Mouse (Mus musculus): ENCODE measurements at regions not wholly inside any gene's neighbourhood (a gene's known extent, or its start where the extent isn't known, plus 50 kb on each side); places are given as distances from the start of the nearest gene placed in this dataset.
"Not testable (repeated sequence)": the region's sequence is repeated elsewhere in the genome, so short reads cannot be mapped to it uniquely, and the experiment has no call there.

DNA sequence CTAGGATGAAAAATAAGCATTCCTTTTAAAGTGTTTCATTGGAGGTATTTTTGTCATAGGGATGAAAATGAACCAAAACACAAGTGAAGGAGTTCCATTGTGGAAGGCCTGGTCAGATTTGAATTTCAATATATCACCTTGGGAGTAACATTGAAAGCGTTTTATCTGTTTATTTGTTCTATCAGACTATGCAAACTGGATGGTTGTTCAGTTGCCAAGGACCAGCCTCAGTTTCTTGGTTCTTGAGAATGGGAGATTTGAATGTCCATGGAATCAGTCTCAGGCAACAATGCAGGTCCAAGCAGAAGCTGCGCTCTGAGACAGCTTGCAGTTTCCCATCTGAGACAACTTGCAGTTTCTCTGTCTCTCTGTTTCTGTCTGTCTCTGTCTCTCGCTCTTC, 211.0 kb upstream of the Pfkp start:
- DNase-seq (ENCODE audit: low read depth, low spot score), result no peak
- 88% methylated on average over 3 of the region's 3 CpGs for WGBS

DNA sequence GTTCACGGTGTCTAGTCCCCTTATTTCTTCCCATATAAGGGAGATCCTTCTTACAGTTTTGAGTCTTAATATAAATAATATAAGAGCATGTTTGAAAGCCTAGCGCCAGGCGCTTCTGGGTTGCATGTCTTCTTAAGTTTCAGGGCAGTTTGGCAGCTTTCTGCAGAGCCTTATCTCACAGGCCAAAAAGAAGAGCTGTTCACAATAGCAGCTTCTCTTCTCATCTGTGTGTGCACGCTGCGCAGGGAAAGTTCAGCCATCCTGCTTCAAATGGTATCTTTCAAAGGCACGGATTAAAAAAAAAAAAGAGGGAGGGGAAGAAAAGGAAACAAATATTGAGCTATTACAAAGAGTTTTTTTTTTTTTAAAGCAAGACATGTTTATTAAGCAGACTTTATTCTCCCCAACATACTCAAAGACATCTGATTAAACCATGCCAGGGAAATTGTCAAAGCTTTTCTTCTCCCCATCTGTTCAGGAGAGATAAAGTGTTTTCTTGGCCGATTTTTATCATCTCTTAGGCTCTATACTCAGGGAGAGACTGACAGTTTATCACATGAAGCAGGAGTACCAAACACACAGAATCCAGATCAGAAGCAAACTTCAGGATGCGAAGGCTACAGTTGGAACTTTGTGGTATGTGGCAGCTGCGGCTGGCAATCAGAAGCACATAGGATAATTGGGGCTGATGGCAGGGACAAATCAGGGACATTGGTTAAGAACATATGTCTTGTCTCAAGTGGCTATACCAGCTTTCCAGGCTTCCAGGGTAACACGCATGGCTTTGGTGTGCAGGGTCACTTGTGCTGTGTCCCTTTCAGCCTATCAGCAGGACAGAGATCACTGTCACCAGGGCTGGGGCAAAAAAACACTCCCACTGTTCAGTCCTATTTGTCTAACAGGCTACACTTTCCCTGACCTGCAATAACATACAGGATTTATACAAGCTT, 206.9 kb upstream of the Pfkp start:
- WGBS, result 65% methylated on average over 10 of the region's 10 CpGs
- no peak for DNase-seq (ENCODE audit: low read depth, low spot score)

DNA sequence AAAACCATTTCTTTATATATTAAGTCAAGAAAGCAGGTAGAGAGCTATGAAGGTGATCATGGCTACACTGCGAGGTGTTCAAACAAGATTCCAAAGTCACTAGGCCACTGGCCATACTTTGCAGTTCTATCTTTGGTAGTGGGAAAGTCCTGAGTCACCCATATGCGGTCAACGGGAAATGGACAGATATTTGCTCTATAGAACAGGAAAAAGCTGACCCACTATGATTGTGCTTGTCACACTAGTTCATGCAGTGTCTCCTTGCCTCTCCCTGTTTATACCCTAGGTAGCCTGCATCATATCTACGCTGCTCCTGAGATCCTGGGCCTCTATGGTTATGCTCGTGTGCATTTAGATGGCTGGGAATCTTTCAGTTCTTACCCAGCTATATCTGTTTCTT, 188.9 kb upstream of the Pfkp start:
- no peak for DNase-seq (ENCODE audit: low read depth, low spot score)
- whole genome bisulfite sequencing, result 80% methylated on average over 5 of the region's 5 CpGs

DNA sequence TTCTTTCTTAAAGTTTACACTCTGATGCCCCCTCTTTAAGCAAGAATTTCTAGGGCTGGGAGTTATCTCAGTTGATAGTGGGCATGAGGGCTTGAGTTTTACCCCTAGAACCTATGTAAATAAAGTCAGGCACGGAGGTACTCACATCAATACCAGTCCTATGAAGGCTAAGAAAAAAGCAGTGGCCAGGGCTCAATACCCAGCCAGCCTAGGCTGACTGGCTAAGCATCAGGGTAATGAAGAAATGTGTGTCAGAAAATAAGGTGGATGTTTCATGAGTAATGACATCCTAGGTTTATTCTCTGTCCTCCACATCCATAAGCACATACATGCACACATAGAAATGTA, 188.5 kb upstream of the Pfkp start:
- DNase-seq (ENCODE audit: low read depth, low spot score), result no peak
- WGBS, result 32% methylated on average over 1 of the region's 1 CpGs

DNA sequence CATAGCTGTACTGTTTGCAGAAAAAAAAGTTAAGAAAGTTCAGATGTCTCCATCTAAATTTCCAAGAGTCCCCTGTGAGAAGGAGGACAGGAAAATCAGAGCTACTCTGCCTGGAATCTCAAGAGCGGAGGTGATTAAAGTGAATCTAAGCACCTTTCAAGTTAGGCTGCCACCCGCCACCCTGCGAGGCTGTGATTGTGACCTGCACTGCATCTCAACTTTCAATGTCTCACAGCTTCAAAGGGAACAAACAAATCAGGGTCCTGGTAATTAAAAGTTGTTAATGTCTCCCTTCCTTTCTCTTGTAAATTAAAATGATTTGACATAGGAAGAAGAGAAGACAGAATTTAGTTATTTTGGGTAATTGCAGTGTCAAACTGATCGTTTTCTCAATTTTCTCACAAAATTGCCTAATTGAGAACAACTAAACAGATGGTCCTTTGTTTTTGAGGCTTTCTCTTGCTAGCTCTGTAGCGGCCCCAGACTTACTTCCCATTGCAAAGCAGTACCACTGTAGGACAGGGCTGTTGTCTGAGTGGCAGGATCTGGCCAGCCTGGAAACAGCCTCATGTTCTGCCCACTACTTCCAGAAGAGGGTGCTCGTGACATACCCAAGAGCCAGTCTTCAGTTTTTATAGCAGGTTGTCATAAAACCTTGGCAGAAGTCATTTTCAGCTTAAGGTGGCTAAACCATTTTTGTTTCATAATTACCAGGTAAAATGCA, 187.9 kb upstream of the Pfkp start:
- WGBS, result 45% methylated on average over 6 of the region's 6 CpGs
- DNase-seq (ENCODE audit: low read depth, low spot score), result peak; percentile 35

DNA sequence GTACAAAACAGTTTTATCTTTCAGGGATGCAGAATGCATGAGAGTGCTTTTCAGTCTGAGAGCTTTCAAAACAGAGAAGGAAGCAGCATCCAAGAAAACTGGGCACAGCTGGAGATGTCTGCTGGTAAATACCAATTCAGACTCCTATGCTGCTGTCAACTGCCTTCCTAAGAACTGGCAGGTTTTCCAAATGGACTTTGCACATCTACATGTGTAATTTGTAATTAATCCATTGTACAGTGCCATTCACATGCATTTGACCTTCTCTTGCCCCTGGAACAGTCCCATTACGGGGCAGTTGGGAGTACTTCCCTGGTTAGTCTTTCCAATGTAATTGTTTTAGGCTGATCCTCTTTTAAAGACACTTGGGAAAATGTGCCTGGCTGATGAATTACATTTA, 181.3 kb upstream of the Pfkp start:
- no peak for DNase-seq (ENCODE audit: low read depth, low spot score)
- 48% methylated on average over 1 of the region's 1 CpGs for WGBS

DNA sequence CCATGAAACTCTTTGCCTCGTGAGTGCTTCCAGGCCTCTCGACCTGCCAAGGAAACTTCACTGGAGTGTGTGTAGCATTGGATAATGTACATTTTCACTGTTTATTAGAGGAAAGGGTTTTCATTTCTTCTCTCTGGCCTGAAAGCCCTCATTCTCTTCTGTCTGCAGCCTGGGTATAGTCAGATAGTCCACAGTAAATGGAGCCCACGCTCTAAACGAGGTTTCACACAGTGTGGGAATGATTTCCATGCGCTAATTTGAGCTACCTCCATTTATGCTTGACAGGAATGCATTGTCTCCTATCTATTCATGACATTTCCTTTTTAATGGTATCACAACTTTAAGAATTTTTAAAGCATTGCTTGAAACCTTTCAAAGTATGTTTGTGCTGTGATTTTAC, 180.8 kb upstream of the Pfkp start:
- WGBS, result 85% methylated on average over 5 of the region's 5 CpGs
- no peak for DNase-seq (ENCODE audit: low read depth, low spot score)

DNA sequence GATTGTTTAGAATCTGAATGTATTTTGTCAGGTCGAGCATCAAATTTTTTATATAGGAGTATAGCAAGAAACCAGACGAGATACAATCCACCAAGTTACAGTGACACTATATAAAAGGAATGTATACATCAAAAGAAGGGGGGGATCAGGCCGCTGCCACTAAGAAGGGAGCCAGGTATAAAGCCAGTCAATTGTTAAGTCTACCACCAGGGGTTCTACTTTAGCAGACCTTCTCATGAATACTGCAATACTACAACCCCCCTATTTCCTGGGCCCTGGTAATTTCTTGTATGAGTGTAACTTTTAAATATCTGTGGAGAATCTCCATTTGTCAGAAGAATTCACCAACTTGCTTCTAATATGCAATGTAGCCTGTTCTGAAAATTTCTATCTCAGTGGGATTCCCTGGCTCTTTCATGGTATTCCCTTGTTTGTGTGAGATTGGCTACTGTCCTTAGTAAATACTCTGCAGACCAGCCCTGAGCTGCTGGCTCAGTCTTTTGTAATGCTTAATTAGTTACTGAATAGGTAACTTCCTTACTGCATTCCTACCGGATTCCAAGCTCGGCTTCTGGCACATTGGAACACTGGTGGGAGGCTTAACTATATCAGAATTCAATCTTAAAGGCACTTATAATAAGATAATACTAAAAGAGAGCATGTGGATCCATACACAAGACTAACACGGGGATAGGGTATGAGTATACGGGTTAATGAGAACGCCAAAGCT, 180.2 kb upstream of the Pfkp start:
- not testable (repeated sequence) for DNase-seq (ENCODE audit: low read depth, low spot score)
- 64% methylated on average over 8 of the region's 8 CpGs for WGBS

DNA sequence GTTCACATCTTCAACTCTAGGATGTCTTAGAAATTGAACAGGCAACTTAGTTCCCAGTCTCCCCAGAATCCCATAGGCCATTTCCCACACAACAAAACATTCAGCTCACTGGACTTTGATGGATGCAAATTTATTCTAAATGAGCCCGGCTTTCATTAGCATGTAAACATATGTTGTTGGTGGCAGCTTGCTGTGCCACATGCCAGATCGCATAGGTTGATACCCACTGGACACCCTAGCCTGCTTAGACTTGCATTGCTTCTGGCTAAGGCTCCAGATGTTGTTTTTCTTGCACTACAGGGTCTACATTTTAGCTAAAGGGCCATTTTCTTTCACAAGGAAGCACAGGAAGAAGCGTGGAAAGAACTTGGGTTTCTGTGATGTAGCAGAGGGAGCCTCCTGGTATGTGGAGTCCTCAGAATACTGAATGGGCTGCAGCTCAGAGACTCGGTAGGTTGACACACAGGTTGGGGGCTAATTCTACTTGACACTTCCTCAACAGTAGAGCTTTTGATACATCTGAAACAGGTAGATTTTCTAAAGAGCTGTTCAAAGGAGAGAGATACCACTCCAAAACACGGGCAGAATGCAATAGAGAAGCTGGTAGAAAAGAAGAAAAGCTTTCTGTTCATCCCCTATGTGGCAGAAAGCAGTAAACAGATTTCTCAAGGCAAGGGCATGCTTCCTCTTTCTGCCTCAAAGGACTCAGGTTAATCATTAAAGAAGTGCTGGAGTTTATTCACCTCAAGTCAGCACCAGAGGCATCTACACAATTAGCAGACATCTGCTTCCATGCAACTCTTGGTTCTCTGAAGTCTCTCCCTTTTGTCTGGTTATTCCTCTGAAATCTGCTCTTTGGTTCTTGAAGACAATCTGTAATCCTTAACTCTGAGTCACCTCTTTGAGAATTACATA, 153.9 kb upstream of the Pfkp start:
- 50% methylated on average over 5 of the region's 5 CpGs for whole genome bisulfite sequencing
- DNase-seq (ENCODE audit: low read depth, low spot score), result no peak

DNA sequence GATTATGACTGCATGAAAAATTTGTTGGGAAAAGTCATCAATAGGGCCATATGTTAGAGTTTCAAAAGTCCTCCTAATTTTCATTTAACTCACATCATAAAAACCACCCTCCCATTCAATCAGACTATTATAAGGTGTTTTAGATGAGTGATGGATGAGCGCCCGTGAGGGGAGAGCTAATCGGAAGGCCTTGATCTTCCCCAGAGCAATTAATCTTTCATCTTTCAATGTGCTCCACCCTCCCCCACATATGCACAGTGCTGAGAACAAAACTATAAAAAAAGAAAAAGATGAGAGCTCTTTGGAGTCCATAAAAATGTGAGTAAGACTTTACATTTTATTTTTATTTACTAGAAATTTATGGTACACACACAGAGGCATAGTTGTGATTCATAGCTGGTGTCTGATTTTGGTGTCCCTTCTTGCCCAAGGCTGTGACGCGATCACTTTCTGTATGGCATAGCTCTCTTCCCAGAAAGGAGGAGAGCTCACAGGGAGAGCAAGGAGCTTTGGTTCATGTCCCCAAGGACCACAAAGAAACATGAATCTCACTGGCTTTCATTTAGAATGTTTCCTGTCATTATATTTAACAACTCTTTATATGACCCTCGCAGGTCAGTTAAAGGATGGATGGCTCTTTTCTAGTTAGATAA, 119.5 kb upstream of the Pfkp start:
- 82% methylated on average over 6 of the region's 6 CpGs for WGBS
- no peak for DNase-seq (ENCODE audit: low read depth, low spot score)

DNA sequence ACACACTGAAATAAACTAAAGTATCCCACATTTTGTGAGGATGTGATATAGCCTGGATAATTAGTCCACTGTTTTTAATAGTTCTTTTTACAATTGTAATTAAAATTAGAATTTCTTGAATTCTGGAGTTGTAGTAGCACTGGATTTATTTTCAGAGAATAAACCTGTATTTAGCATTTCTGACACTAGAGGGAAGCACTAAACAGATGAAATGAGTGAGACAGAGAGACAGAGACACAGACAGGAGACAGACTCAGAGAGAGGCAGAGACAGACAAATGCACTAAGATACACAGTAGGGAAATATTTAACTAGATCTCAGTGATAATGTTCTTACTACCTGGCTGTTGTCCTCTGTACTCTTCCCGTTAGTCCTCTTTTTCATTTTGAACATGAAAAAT, 108.6 kb upstream of the Pfkp start:
- WGBS, result 49% methylated on average over 1 of the region's 1 CpGs
- DNase-seq (ENCODE audit: low read depth, low spot score), result no peak

DNA sequence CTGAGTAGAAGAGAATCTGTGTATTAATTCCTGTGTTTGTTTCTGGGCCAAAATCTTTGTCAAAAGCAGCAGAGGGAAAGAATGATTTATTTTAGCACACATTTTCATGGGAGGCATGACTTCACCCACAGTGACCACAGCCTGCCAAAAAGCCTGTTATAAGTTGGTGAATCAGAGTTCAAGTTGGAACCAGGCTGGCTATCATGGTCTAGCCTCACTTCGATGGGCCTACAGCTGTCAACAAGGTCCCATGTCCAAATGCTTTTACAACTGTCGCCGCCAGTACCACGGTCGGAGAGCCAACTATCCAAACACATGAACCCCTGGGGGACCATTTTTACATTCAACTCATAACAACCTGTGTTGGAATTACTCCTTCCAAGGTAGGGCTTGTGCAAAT, 103.0 kb upstream of the Pfkp start:
- 46% methylated on average over 5 of the region's 5 CpGs for WGBS

DNA sequence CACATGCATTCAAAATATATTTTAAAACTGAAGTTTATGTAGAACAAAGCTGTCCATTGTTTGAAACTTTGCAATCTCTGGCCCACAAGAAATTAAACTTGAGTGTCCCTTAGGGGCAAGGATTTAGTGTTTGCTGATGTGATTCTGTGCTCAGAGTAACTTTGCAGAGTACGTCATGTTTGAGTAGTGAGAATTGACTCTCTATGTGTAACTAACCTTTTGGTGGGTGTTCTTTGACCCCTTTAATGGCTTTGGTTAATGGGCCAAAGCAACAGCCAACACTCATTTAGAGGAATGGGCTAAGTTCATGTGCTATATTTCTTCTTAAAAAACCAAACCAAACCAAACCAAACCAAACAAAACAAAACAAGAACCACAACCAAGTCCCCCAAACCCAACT, 102.6 kb upstream of the Pfkp start:
- DNase-seq (ENCODE audit: low read depth, low spot score), result no peak
- WGBS, result 16% methylated on average over 1 of the region's 1 CpGs

More for the DNA sequence above, 103.0 kb upstream of the Pfkp start:
- DNase-seq (ENCODE audit: low read depth, low spot score), result no peak

DNA sequence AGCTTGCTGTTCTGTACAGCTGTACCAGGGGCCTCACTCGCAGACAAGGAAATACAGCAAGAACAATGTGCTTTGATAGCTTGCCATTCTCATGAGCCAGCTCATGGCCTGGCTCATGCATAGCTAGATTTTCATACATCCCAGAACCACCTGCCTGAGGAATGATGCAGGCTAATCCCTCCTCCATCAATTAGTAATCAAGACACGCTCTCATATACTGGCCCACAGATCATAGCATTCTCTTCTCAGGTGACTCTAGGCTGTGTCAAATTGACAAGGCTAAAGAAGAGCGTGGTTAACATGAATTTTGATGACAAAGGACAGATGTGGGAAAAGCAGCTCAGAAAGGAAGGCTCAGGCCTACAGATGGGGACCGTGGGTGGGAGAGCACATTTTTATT, 93.3 kb upstream of the Pfkp start:
- 78% methylated on average over 4 of the region's 4 CpGs for WGBS

DNA sequence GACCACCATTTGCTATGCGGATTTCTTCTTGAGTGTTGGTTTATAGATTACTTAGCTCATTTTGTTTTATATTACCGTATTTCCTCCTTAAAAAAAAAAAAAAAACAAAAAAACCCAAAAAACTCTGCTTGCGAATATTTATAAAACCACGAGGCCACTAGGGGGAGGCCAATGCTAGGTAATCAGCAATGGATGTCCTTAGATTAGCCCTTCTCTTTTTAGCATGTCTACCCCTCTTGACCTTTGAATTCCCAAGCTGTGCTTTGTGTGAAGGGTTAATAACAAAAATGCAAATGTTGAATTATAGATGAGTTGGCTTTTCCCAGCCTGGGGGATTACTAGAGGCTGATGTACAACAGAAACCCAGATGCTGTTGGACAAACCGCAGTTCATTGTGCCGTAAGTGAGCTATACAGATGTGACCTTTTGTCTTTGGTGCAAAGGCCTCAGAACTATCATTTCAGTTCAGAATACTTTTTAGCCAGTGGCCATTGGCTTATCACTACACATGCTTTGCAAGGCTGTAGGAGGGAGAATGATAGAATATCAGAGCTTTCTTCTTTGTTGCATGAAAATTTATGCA, 88.5 kb upstream of the Pfkp start:
- DNase-seq (ENCODE audit: low read depth, low spot score), result no peak
- WGBS, result 60% methylated on average over 6 of the region's 6 CpGs

More for the DNA sequence above, 93.3 kb upstream of the Pfkp start:
- DNase-seq (ENCODE audit: low read depth, low spot score), result no peak
